Mouse (Mus musculus): ENCODE results near the gene Olfr1018. TPM values are rescaled to one million over a fixed set of nuclear protein-coding genes. Genes with fewer than 3 reads are reported as not detected.

Gene Olfr1018
- polyA plus RNA-seq, 1 experiment from 2014 or later: not detected

Other genes starting within 250 kb of the Olfr1018 start
- not detected in 2 replicates for gene Olfr996, start 239.3 kb upstream of the Olfr1018 start, polyA plus RNA-seq (2015; fragmentation: Nextera tagmentation; extraction: Ambion mirVana)
- not detected in 2 replicates for gene Olfr998, start 229.5 kb upstream of the Olfr1018 start, polyA plus RNA-seq (2015; fragmentation: Nextera tagmentation; extraction: Ambion mirVana)
- not detected in 2 replicates for gene Olfr1000, start 206.6 kb upstream of the Olfr1018 start, polyA plus RNA-seq (2015; fragmentation: Nextera tagmentation; extraction: Ambion mirVana)
- gene Olfr1002, start 167.8 kb upstream of the Olfr1018 start, polyA plus RNA-seq (2015; fragmentation: Nextera tagmentation; extraction: Ambion mirVana): not detected in 2 replicates
- not detected in 2 replicates for gene Olfr154, start 154.0 kb upstream of the Olfr1018 start, polyA plus RNA-seq (2015; fragmentation: Nextera tagmentation; extraction: Ambion mirVana)
- not detected in 2 replicates for gene Olfr1006, start 139.7 kb upstream of the Olfr1018 start, polyA plus RNA-seq (2015; fragmentation: Nextera tagmentation; extraction: Ambion mirVana)
- not detected in 2 replicates for gene Olfr1008, start 129.0 kb upstream of the Olfr1018 start, polyA plus RNA-seq (2015; fragmentation: Nextera tagmentation; extraction: Ambion mirVana)
- gene Olfr1009, start 103.1 kb upstream of the Olfr1018 start, polyA plus RNA-seq (2015; fragmentation: Nextera tagmentation; extraction: Ambion mirVana): not detected in 2 replicates
- gene Olfr1012, start 55.7 kb upstream of the Olfr1018 start, polyA plus RNA-seq (2015; fragmentation: Nextera tagmentation; extraction: Ambion mirVana): not detected in 2 replicates
- not detected in 2 replicates for gene Olfr1013, start 51.4 kb upstream of the Olfr1018 start, polyA plus RNA-seq (2015; fragmentation: Nextera tagmentation; extraction: Ambion mirVana)
- not detected in 2 replicates for gene Olfr1014, start 45.8 kb upstream of the Olfr1018 start, polyA plus RNA-seq (2015; fragmentation: Nextera tagmentation; extraction: Ambion mirVana)
- not detected in 2 replicates for gene Olfr1015, start 36.5 kb upstream of the Olfr1018 start, polyA plus RNA-seq (2015; fragmentation: Nextera tagmentation; extraction: Ambion mirVana)
- gene Olfr1016, start 15.9 kb upstream of the Olfr1018 start, polyA plus RNA-seq (2015; fragmentation: Nextera tagmentation; extraction: Ambion mirVana): not detected in 2 replicates
- gene Olfr1019, start 27.0 kb downstream of the Olfr1018 start, polyA plus RNA-seq (2015; fragmentation: Nextera tagmentation; extraction: Ambion mirVana): not detected in 2 replicates
- not detected in 2 replicates for gene Olfr1020, start 28.6 kb downstream of the Olfr1018 start, polyA plus RNA-seq (2015; fragmentation: Nextera tagmentation; extraction: Ambion mirVana)
- not detected in 2 replicates for gene Olfr1022, start 50.1 kb downstream of the Olfr1018 start, polyA plus RNA-seq (2015; fragmentation: Nextera tagmentation; extraction: Ambion mirVana)
- gene Olfr1023, start 67.2 kb downstream of the Olfr1018 start, polyA plus RNA-seq (2015; fragmentation: Nextera tagmentation; extraction: Ambion mirVana): not detected in 2 replicates
- gene Olfr1024, start 86.6 kb downstream of the Olfr1018 start, polyA plus RNA-seq (2015; fragmentation: Nextera tagmentation; extraction: Ambion mirVana): not detected in 2 replicates
- gene Olfr1025-ps1, start 96.7 kb downstream of the Olfr1018 start, polyA plus RNA-seq (2015; fragmentation: Nextera tagmentation; extraction: Ambion mirVana): not detected in 2 replicates
- not detected in 2 replicates for gene Olfr1026, start 103.1 kb downstream of the Olfr1018 start, polyA plus RNA-seq (2015; fragmentation: Nextera tagmentation; extraction: Ambion mirVana)
- not detected in 2 replicates for gene Olfr1028, start 132.0 kb downstream of the Olfr1018 start, polyA plus RNA-seq (2015; fragmentation: Nextera tagmentation; extraction: Ambion mirVana)
- not detected in 2 replicates for gene Olfr1029, start 155.4 kb downstream of the Olfr1018 start, polyA plus RNA-seq (2015; fragmentation: Nextera tagmentation; extraction: Ambion mirVana)
- not detected in 2 replicates for gene Olfr1030, start 160.8 kb downstream of the Olfr1018 start, polyA plus RNA-seq (2015; fragmentation: Nextera tagmentation; extraction: Ambion mirVana)
- not detected in 2 replicates for gene Olfr1031, start 171.8 kb downstream of the Olfr1018 start, polyA plus RNA-seq (2015; fragmentation: Nextera tagmentation; extraction: Ambion mirVana)
- gene Olfr1032, start 187.1 kb downstream of the Olfr1018 start, polyA plus RNA-seq (2015; fragmentation: Nextera tagmentation; extraction: Ambion mirVana): not detected in 2 replicates
- 1.6 and 3.0 TPM in 2 replicates for gene Olfr1033, start 202.2 kb downstream of the Olfr1018 start, polyA plus RNA-seq (2015; fragmentation: Nextera tagmentation; extraction: Ambion mirVana)
- 0.02 TPM in 1 of 2 replicates, not detected in the other for gene Olfr1034, start 227.4 kb downstream of the Olfr1018 start, polyA plus RNA-seq (2015; fragmentation: Nextera tagmentation; extraction: Ambion mirVana)

Measured in intestine, embryonic 16.5 days (tissue).